Mouse (Mus musculus) CD4-positive, CD25-positive, alpha-beta regulatory T cell (primary cell): Measurements from ENCODE around the gene Ccdc24. TPM values are rescaled to one million over a fixed set of nuclear protein-coding genes. Genes with fewer than 3 reads are reported as not detected.

Experiments
- polyA plus RNA-seq: library from polyadenylated mRNA; unstranded; fragments of 100-300 nt; shearing (Covaris generic); gene quantifications from one replicate; pipeline ENCODE4 v1.2.1, GENCODE M21; 2017

Gene Ccdc24
- not detected for polyA plus RNA-seq

DNA sequence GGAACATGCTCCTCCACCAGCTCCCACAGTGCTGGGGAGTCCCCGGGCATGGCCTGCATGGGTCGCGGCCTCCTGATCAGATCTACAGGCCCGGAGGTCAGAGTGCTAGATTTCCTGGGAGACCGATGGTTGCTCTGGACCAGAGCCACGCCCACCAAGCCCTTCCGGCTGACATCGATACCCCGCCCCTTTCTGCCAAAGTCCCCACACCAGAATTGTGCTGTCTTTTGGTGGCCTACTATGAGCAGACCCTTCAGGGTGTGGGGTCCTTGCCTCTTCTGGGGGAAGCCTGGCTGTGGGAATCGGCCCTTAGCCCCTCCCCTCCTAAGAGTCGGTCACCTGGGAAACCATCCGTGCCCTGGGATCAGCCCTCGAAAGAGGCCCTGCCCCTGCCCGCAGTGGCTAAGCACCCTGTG, at the start of gene Ccdc24:
Gene Ccdc24, minus strand, starts transcription at position 87 of the 416 bp plus-strand sequence.

DNA sequence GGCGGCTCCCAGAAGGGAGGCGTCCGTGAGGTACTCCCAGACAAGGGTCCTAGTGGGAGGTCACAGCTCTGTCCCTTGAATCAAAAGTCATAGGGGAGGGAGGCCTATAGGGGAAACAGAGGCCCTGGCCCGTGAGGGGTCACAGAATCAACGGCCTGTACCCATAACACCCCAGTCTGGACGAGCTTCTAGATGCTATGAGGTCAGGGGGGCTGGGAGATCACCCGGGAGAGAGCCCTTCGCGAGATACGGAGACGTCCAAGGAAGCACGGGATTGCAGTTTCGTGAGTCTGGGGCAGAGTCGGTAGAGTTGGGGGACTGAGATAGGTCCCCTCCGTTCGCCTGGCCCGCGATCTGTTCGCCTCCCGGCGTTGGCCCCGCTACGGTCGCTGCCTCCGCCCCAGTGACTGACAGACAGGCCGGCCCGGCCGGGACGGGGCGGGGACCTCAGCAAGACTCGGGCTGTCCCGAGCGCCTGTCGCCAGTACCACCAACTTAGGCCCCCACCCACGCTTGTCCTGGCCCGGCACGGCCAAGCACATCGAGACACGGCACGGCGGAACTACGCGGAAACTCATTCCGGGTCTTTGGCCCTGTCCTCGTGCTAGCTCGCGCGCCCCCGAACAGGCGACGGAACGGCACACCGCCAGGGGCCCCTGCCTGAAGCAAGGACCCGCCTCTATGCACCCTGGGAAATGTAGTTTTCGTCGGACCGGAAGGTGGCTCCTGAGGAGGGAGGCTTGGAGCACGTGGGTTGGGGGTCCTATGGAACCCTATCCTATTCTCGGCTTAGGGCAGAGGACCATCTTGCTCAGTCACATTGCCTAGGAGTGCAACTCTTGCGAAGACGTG, 42.5 kb upstream of the Ccdc24 start, which contains the start of gene Ipo13:
Gene Ipo13, minus strand, starts transcription at position 409 of the 852 bp plus-strand sequence.

DNA sequence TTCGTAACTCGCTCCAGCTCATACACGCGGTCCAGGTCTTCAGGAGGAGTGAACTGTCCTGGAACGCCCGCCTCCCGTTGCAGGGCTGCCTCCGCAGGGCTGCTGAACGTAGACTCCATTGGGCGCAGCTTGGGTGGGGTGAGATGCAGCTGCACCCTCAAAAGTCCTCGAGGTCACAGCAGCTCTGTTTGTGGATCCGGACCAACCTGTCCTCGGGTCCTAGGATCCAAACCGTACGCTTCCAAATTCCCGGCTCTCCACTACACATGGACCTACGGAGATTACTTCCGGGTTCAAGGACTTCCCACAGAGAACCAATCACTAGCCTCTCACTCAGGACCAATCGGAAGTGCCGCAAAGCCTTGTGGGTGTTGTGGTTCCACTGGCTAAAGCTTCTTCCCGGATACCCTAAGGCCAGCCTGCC, 19.4 kb upstream of the Ccdc24 start, which contains the start of gene Dph2:
Gene Dph2, minus strand, starts transcription at position 295 of the 424 bp plus-strand sequence.

DNA sequence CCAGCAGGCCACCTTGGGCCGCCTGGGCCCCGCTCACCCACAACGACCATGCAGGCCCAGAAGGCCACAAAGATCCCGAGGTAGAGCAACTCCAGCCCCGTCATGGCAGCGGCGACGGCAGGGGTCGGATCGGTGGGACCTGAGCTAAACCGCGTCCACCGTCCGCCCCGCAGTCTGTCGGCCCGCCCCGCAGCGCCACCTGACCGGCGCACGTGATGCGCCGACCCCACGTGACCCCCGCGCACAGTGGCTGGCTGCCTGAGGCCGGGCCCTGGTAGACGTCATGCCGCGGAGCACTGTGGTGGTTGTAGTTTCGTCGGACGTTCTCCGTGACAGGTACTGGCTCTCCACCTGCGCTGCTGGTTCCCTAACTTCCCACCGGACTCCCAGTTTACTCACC, 14.8 kb upstream of the Ccdc24 start, which contains the start of gene Atp6v0b:
Gene Atp6v0b, minus strand, starts transcription at position 201 of the 400 bp plus-strand sequence.

GRCm38 (mm10) chr4:117882701-117883691, 10.6 kb upstream of the Ccdc24 start, which contains the start of gene B4galt2:
B4galt2 (minus strand) TSS chr4:117883487.

GRCm38 (mm10) chr4:117834457-117834844, 37.9 kb downstream of the Ccdc24 start, which contains the start of gene Slc6a9:
Slc6a9 (plus strand) TSS chr4:117834506.

Other genes starting within 250 kb of the Ccdc24 start
- gene Dmap1, start 190.3 kb downstream of the Ccdc24 start, polyA plus RNA-seq: 49.5 TPM
- gene Gm12845, start 148.1 kb downstream of the Ccdc24 start, polyA plus RNA-seq: not detected
- not detected for gene Klf17, start 106.9 kb downstream of the Ccdc24 start, polyA plus RNA-seq
- gene Slc6a9, start 38.1 kb downstream of the Ccdc24 start, polyA plus RNA-seq: 0.17 TPM
- 0.10 TPM for gene B4galt2, start 10.9 kb upstream of the Ccdc24 start, polyA plus RNA-seq
- gene Atp6v0b, start 14.8 kb upstream of the Ccdc24 start, polyA plus RNA-seq: 188 TPM
- gene Dph2, start 19.5 kb upstream of the Ccdc24 start, polyA plus RNA-seq: 39.2 TPM
- 32.2 TPM for gene Ipo13, start 42.4 kb upstream of the Ccdc24 start, polyA plus RNA-seq
- gene Artn, start 57.2 kb upstream of the Ccdc24 start, polyA plus RNA-seq: not detected